Mouse (Mus musculus): ENCODE measurements at regions not wholly inside any gene's neighbourhood (a gene's known extent, or its start where the extent isn't known, plus 50 kb on each side); places are given as distances from the start of the nearest gene placed in this dataset. TPM values are rescaled to one million over a fixed set of nuclear protein-coding genes. Genes with fewer than 3 reads are reported as not detected.

GRCm38 (mm10) chr2:94217481-94217880 lies 59.7 kb upstream of the Hsd17b12 start:
- no peak overlapping the region for H3K27ac ChIP-seq (replicated peaks in 1 of 2; ENCODE audit: control insufficient read depth in 1 of 2, insufficient read depth in 1 of 2, low read depth in 2 of 2, low read length in 2 of 2)
- no peak overlapping the region for H3K4me3 ChIP-seq (ENCODE audit: control insufficient read depth in 1 of 2, insufficient read depth in 1 of 2, low read depth in 1 of 2, low read length in 2 of 2)
- H3K4me1 ChIP-seq (ENCODE audit: control insufficient read depth in 2 of 2, insufficient read depth in 2 of 2, low read length in 2 of 2), result no peaks in the 10 kb centered on the region
- no peak overlapping the region for H3K4me2 ChIP-seq (ENCODE audit: low read length)
- H3K27me3 ChIP-seq (ENCODE audit: control insufficient read depth, insufficient read depth, low read length), result no peaks in the 10 kb centered on the region
- no peak overlapping the region for H3K9ac ChIP-seq (ENCODE audit: low read length)
- WGBS, result 82% methylated on average over 3 of the region's 3 CpGs
- H3K9me3 ChIP-seq (ENCODE audit: control insufficient read depth, low read length), result no peaks in the 10 kb centered on the region
- ATAC-seq (ENCODE audit: insufficient number of reproducible peaks, insufficient read depth, low FRiP score, low read depth), result no peak
- H3K36me3 ChIP-seq (ENCODE audit: control insufficient read depth, insufficient read depth, low read length), result no peaks in the 10 kb centered on the region

GRCm38 (mm10) chr2:94215455-94215854 lies 57.7 kb upstream of the Hsd17b12 start:
- Histone ChIP-seq H3K9ac (ENCODE audit: low read length) (no peak overlapping the region), H3K36me3 (ENCODE audit: control insufficient read depth, insufficient read depth, low read length) (no peaks in the 10 kb centered on the region), H3K4me3 (ENCODE audit: control insufficient read depth in 1 of 2, insufficient read depth in 1 of 2, low read depth in 1 of 2, low read length in 2 of 2) (no peak overlapping the region), H3K4me1 (ENCODE audit: control insufficient read depth in 2 of 2, insufficient read depth in 2 of 2, low read length in 2 of 2) (no peaks in the 10 kb centered on the region), H3K27ac (replicated peaks in 1 of 2; ENCODE audit: control insufficient read depth in 1 of 2, insufficient read depth in 1 of 2, low read depth in 2 of 2, low read length in 2 of 2) (no peak overlapping the region), H3K27me3 (ENCODE audit: control insufficient read depth, insufficient read depth, low read length) (no peaks in the 10 kb centered on the region), H3K9me3 (ENCODE audit: control insufficient read depth, low read length) (no peaks in the 10 kb centered on the region), H3K4me2 (ENCODE audit: low read length) (no peak overlapping the region)
- ATAC-seq (ENCODE audit: insufficient number of reproducible peaks, insufficient read depth, low FRiP score, low read depth), result no peak
- WGBS, result 75% methylated on average over 3 of the region's 3 CpGs

MicroRNA genes in the stretch of these regions (microRNA counts, 519-probe panel; counts per million panel counts)
- 322 counts per million, percentile 70 among the panel's probes with 10 or more counts for microRNA mmu-miR-129-3p
- 322 counts per million, percentile 70 among the panel's probes with 10 or more counts for microRNA mmu-miR-129-5p

Small RNA genes in the stretch of these regions (microRNA-seq; reads per million reads assigned to microRNA genes)
- not detected for gene Mir129-2
- gene Mir129b, result not detected

Measured in heart, embryonic 14.5 days (tissue).